Mouse (Mus musculus) lung, adult 2 months (tissue): ENCODE data around the gene Rab35.

Experiments used
- CTCF ChIP-seq: fragments of 200-500 bp; IDR thresholded peaks from 2 replicates; pipeline ENCODE4 v1.5.1; 2011; ENCODE audit warnings: mild to moderate bottlenecking, low read length, control low read depth; ENCODE audit not compliant: insufficient read depth
- POLR2A ChIP-seq: fragments of 200-500 bp; IDR thresholded peaks from 2 replicates; pipeline ENCODE4 v1.6.1; 2011; ENCODE audit warnings: low read depth, mild to moderate bottlenecking, control low read depth, low read length, borderline replicate concordance; ENCODE audit errors: extremely low read depth

DNA sequence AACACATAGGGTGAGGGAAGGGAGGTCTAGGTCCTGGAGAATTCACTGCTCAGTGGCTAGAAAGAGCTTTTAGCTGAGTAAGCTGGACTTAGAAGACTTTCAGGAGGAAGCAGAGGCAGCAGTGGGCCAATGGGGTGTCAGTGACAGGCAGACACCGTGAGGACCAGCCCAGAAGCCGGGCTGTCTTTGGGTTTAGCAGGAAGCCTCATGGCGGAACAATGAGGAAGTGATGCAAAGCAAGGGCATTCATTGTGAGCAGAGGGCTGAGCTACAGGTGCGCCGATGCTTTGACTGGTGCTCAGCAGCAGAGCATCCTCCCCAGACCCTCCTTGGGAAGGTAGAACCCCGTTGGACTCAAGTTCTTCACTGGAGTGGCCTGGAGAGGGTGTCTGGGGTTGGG, 3.8 kb downstream of the Rab35 start:
- TF ChIP-seq POLR2A = no peak
- no peak for TF ChIP-seq CTCF
